ENCODE assay signal across 11 mouse cellular contexts in the genomic region with DNA sequence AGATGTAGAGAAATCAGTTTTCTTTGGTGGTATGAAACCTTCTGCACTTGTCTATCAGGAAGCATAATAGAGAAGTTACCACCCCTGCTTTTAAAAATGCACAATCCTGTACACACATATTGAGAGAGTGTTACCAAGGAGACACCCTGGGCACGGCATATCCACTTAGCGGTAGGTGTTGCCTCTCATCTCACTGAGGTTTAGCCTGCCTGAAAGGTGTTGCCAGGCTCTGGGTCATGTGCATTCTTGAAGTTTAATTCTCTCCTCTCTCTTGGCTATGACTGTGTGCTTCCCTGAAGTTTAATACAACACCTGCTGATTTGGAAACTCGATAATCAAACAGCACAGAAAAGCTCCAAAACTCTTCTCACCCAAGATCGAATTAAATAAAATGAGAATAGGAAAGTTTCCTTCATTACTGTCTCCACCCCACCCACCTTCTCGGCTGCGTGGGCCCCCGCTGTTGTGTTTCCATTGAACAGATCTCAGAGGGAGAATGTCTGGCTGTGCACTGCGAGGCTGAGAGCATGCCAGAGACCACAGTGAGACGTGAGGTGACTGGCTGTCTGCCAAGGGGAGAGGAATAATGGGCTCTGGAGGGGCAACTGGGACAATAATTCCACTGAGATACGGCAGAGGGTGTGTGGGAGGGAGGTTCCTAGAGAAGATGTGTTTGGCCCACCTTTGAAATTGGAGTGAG. TPM values are rescaled to one million over a fixed set of nuclear protein-coding genes. Genes with fewer than 3 reads are reported as not detected.
DNase-seq lines count a peak whose midpoint lies in the region; ATAC-seq lines count a peak whose summit lies in the region.
"Had no signal": no experiment of that assay in that cellular context is flagged by ENCODE, and none has a peak within 500 bp of the region (broad histone marks: within the 10 kb centered on the region; RNA-seq: fewer than 3 reads in every experiment).

No protein-coding gene starts in this region.

- peak; percentile 75 for ATAC-seq in embryonic facial prominence, embryonic 14.5 days (ENCODE audit: low read depth)
- ATAC-seq in lung, embryonic 15.5 days (ENCODE audit: borderline replicate concordance, extremely low read depth, low FRiP score, low TSS enrichment): peak; percentile 29
- no peak for ATAC-seq in CD4-positive, CD25-positive, alpha-beta regulatory T cell, adult 4 months

- no peaks in the 10 kb centered on the region for H3K9me3 ChIP-seq in embryonic facial prominence, embryonic 14.5 days (ENCODE audit: control insufficient read depth, low read length)
- no peaks in the 10 kb centered on the region for H3K9me3 ChIP-seq in embryonic facial prominence, embryonic 10.5 days
- no peaks in the 10 kb centered on the region for H3K9me3 ChIP-seq in lung, embryonic 15.5 days

- no peak overlapping the region for H3K27ac ChIP-seq in embryonic facial prominence, embryonic 14.5 days (replicated peaks; ENCODE audit: low read depth, low read length)
- no peak overlapping the region for H3K27ac ChIP-seq in embryonic facial prominence, embryonic 10.5 days (replicated peaks)
- no peak overlapping the region for H3K27ac ChIP-seq in lung, embryonic 15.5 days

- DNase-seq in embryonic facial prominence, embryonic 14.5 days (ENCODE audit: low spot score): peak; percentile 66
- DNase-seq in embryonic facial prominence, embryonic 10.5 days (ENCODE audit: low spot score): no peak
- DNase-seq in lung, postnatal 4 days: no peak
- DNase-seq in frontal cortex, postnatal 36 days (ENCODE audit: low spot score in 2 of 2): peak; percentile 17 to 32
- peak; percentile 57 to 59 for DNase-seq in right cerebral cortex, postnatal 10 days (ENCODE audit: low spot score in 2 of 2)
- DNase-seq in kidney, adult 11 months: no peak
- DNase-seq: adrenal gland, postnatal 10 days; kidney, adult 18-20 months had no signal

- no peak overlapping the region for H3K9ac ChIP-seq in embryonic facial prominence, embryonic 14.5 days (ENCODE audit: low read depth, low read length)
- H3K9ac ChIP-seq in lung, embryonic 15.5 days: no peak overlapping the region

- H3K36me3 ChIP-seq in embryonic facial prominence, embryonic 14.5 days (ENCODE audit: control insufficient read depth, insufficient read depth, low read length): no peaks in the 10 kb centered on the region
- H3K36me3 ChIP-seq in embryonic facial prominence, embryonic 10.5 days (replicated peaks): no peaks in the 10 kb centered on the region
- no peaks in the 10 kb centered on the region for H3K36me3 ChIP-seq in lung, embryonic 15.5 days

- H3K4me3 ChIP-seq in embryonic facial prominence, embryonic 14.5 days (ENCODE audit: low read depth, low read length): no peak overlapping the region
- H3K4me3 ChIP-seq in embryonic facial prominence, embryonic 10.5 days: no peak overlapping the region
- no peak overlapping the region for H3K4me3 ChIP-seq in lung, embryonic 15.5 days
- H3K4me3 ChIP-seq: erythroblast, embryonic 14.5 days had no signal

- WGBS in embryonic facial prominence, embryonic 14.5 days: 47% methylated on average over 10 of the region's 10 CpGs
- WGBS in embryonic facial prominence, embryonic 10.5 days: 84% methylated on average over 10 of the region's 10 CpGs
- WGBS in lung, embryonic 15.5 days: 47% methylated on average over 10 of the region's 10 CpGs

- no peaks in the 10 kb centered on the region for H3K4me1 ChIP-seq in embryonic facial prominence, embryonic 14.5 days (ENCODE audit: control insufficient read depth, insufficient read depth, low read length)
- peaks cover 4% of the 10 kb centered on the region for H3K4me1 ChIP-seq in embryonic facial prominence, embryonic 10.5 days
- H3K4me1 ChIP-seq in lung, embryonic 15.5 days: peaks cover 31% of the 10 kb centered on the region

- H3K27me3 ChIP-seq in embryonic facial prominence, embryonic 14.5 days (replicated peaks; ENCODE audit: control insufficient read depth, insufficient read depth, low read length): no peaks in the 10 kb centered on the region
- no peaks in the 10 kb centered on the region for H3K27me3 ChIP-seq in embryonic facial prominence, embryonic 10.5 days (replicated peaks; ENCODE audit: low read depth, poor library complexity, severe bottlenecking)
- H3K27me3 ChIP-seq in lung, embryonic 15.5 days: no peaks in the 10 kb centered on the region

- no peak overlapping the region for H3K4me2 ChIP-seq in embryonic facial prominence, embryonic 14.5 days (ENCODE audit: low read depth, low read length)
- H3K4me2 ChIP-seq in lung, embryonic 15.5 days: no peak overlapping the region

RNA-seq across cellular contexts. Expression of gene Pcolce2, which starts 27.0 kb away (rescaled TPM):
- 10.2 and 13.5 TPM in 2 replicates for polyA plus RNA-seq in embryonic facial prominence, embryonic 14.5 days (2014; fragmentation: Nextera tagmentation; extraction: Ambion mirVana)
- 4.5 and 5.5 TPM in 2 replicates for polyA plus RNA-seq in embryonic facial prominence, embryonic 10.5 days (2016; fragmentation: Nextera tagmentation; extraction: Ambion mirVana)
- polyA plus RNA-seq in lung, embryonic 15.5 days (2015; fragmentation: Nextera tagmentation; extraction: Ambion mirVana): 8.0 and 8.3 TPM in 2 replicates
- under 1 TPM in 1 of 2 experiments, not detected in 1; 0.32 TPM for polyA plus RNA-seq in CD4-positive, CD25-positive, alpha-beta regulatory T cell, adult 4 months (2017; shearing (Covaris generic))
- polyA plus RNA-seq: erythroblast, embryonic 14.5 days had no signal

Comparison
In these comparisons a context has a peak if more than half of its experiments do, and no peak if none do; other contexts are left out.
1. DNase-seq: peak in embryonic facial prominence, embryonic 14.5 days (single experiment), frontal cortex, postnatal 36 days (2 of 2) and right cerebral cortex, postnatal 10 days (2 of 2); none in embryonic facial prominence, embryonic 10.5 days (single experiment), lung, postnatal 4 days (0 of 2) and kidney, adult 11 months (single experiment).